Mouse (Mus musculus): ENCODE measurements around the gene Stmn3. TPM values are rescaled to one million over a fixed set of nuclear protein-coding genes. Genes with fewer than 3 reads are reported as not detected.

Stmn3 gene
- total RNA-seq, 2 experiments from 2014 or later: 631 to 689 TPM

DNA sequence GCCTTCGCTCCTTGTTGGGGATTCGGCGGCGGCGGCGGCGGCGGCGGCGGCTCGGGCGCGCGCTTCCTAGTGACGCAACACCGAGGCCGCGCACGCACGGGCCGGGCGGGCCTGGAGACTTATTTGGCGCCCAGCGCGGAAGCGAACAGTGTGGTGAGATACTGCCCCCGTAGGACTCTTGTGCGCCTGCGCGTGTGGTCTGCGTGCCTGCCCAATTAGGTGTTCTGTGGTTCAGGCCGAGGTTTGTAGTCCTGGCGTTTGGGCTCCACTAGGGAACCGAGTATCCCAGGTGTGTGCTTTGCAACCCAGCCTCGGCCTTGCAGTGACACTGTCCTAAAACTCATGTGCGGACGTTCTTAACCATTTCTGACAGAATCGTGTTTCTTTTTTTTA is 26.3 kb downstream of the Stmn3 start, which contains the start of gene Gmeb2:
Gmeb2 (minus strand) TSS at position 78 of the 393 bp plus-strand sequence.
- intact Hi-C loops (cut with DNase I): loop anchor here (1.0 to 2.0 kb wide), 2 partner anchors 27 to 101 kb away; partner anchors contain the start of genes Ppdpf and Stmn3
- DNase-seq (ENCODE audit: low spot score in 2 of 2): peak; percentile 92 to 97

DNA sequence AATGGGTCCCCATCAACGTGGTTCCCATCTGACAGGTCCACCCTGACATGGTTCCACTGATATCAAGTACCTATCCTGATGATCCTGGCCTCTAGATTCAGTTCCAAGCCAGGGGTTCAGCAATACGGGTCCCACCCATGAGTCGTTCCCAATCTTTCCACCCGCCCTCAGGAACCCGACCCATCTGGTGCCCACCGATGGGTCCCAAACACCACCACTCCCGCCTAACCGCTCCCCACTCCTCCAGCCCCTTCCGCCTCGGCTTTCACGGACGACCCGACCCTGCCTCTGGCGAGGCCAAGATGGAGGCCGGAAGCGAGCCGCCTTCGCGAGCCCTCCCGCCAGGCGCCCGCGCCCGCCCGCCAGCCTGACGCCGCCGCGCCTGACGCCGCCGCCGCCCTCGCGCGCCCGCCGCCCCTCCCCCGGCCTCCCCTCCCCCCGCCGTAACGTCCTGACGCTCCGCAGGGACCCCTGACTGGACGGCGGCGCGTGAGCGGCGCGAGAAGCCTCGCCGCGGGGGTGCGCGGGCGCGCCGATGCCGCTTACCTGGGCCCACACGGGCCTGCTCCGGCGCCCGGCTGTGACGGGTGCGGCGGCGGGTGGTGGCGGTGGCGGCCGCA is 26.9 kb downstream of the Stmn3 start:
- peak; percentile 74 to 84 for DNase-seq (ENCODE audit: low spot score in 2 of 2)
- intact Hi-C loops (cut with DNase I): loop anchor here (1.0 to 2.0 kb wide), 2 partner anchors 27 to 100 kb away; partner anchors contain the start of genes Ppdpf and Stmn3

DNA sequence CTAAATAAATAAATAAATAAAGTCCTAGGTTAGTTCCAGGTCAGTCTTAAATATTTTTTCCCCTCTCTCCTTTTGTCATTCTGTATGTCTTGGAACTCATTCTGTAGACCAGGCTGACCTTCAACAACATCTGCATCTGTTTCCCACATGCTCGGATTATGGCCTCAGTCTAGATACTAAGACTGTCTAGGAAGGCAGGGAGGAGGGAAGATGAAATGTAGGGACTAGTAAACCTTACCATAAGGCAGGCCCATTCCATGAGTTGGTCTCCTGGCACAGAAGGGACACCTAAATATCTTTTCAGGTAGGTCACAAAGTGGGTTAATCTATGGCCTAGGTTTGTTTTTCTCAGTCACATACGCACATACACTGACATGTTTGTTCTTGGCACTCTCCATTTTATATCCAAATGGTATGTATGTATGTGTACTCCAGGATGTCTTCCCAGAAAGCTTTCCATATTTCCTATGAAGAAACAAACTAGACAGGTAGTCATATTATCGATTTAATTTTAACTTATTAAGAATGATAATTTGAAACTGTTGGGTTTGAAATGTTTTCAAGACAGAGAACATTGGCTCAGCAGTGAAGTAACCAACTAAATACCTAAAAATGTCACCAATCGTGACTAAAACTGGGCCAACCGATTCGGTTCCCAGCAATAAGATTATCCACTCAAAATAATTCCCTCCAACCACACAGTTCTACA is 27.5 kb downstream of the Stmn3 start:
- no peak for DNase-seq (ENCODE audit: low spot score in 2 of 2)
- intact Hi-C loops (cut with DNase I): loop anchor here (1.0 to 2.0 kb wide), 2 partner anchors 28 to 99 kb away; partner anchors contain the start of genes Ppdpf and Stmn3

DNA sequence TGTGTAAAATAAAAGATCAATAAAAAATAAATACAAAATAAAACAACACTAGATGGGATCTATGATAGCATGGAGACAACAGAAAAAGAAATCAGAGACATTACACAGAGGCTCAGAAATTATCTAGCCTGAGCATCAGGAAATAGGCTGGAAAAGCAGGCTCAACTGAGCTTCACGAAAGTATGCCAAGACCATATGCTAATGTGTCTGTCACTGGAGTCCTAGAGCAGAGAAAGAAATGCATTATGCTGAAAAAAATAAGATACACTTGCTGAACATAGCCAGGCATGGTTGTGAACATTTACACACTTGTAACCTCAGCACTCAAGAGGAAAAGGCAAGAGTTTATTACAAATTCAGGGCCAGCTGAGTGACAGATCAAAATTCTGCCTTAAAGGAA is 34.3 kb downstream of the Stmn3 start:
- intact Hi-C loops (cut with DNase I): no loop called here
- peak in 1 of 2 experiments; percentile 34 for DNase-seq (ENCODE audit: low spot score in 2 of 2)

DNA sequence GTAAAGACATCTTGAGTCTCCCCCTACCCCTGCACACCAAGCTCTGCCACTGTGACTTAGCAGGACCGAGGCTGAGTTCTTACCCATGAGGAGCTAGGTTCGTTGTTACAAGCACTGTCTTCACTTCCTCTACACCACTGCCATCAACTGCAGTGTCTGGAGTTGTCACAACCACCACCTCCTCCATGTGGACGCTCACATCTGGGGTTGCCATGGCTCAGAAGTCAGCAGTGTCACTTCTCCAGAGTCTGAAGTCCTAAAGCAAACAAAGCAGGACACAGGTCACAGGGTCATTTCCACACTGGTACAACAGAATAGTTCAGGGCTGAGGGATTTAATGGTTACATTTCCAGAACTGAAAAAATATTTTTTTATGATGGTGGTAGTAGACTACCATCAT is 36.4 kb downstream of the Stmn3 start:
- DNase-seq (ENCODE audit: low spot score in 2 of 2): no peak
- intact Hi-C loops (cut with DNase I): no loop called here

DNA sequence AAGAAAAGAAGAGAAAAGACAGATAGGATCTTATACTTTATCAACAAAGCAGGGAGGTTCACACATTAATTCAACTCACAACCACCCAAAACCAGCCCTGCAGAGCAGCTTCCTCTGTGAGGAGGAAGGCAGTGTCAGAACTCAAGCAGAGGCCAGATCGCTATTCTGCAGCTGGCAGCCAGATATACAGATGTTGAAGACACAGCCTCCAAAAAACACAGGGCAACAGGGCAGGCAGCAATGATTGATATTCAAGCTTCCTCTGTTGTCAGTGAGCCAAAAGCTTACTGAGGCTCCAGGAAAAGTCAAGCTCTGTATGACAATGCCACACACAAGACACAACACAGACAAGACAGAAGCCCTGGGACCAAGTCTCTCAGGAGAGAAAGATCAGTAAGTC is 37.5 kb downstream of the Stmn3 start:
- intact Hi-C loops (cut with DNase I): no loop called here
- no peak for DNase-seq (ENCODE audit: low spot score in 2 of 2)

DNA sequence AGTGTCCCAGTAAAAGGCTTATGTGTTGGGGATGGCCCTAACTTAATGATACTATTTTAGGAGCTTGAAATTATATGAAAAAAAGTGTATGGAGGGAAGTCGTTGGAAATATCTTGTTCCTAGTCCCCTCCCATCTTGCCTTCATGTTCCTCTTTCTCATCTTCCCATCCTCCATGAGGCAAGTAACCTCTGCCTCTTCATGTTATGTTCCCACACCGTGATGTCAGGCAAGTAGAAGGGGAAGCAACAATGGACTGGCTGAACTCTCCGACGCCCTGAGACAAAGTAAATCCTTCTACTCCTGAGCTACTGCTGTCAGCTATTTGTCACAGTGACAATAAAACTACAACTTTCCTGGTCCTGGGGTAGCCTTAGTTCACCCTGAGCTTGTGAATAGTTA is 39.7 kb downstream of the Stmn3 start:
- intact Hi-C loops (cut with DNase I): no loop called here
- DNase-seq (ENCODE audit: low spot score in 2 of 2): no peak

DNA sequence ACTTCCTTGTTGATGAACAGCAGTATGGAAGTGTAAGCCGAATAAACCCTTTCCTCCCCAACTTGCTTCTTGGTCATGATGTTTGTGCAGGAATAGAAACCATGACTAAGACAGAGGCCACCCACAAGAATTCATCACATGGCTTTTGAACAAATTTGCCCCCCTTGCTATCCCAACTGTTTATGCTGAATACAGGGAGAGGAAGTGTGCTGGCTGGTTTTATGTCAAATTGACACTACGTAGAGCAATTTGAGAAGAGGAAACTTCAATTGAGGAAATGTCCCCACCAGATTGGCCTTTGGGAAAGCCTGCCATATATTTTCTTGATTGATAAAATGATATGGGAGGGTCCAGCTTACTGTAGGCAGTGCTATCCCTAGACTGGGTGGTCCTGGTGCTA is 40.5 kb downstream of the Stmn3 start:
- intact Hi-C loops (cut with DNase I): no loop called here
- peak in 1 of 2 experiments; percentile 17 for DNase-seq (ENCODE audit: low spot score in 2 of 2)

DNA sequence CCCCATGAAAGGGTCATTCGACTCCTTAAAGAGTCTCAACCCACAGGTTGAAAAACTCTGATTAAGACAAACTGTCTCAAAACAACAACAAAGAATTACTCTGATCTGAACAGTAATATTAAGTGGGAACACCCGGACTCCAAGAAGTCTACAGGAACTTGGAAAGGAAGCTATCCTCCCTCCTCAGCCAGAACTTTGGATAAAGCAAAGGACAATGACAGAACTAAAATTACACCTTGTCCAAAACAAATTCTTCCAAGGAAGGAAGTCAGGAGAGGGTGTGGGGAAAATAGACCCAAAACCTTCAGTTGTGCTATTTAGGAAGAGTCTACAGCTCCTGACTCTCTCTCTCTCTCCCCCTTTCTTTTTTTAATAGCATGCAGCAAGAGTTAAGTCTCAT is 42.2 kb downstream of the Stmn3 start:
- DNase-seq (ENCODE audit: low spot score in 2 of 2): no peak
- intact Hi-C loops (cut with DNase I): no loop called here

DNA sequence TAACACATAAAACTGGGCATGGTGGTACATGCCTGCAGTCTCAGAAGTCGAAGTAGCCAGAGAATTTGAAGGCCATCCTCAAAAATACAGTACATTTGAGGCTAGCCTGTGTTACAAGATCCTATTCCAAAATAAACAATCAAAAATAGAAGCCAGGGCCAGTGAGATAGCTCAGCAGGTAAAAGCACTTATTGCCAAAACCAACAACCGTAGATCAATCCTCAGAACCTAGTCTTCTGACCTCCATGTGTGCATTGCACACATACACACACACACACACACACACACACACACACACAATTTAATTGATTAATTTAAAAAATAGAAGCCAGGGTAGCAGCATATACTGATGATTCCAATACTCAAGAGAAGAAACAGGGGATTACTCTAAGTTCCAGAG is 47.5 kb downstream of the Stmn3 start:
- intact Hi-C loops (cut with DNase I): no loop called here

More for the DNA sequence above, 47.5 kb downstream of the Stmn3 start:
- DNase-seq (ENCODE audit: low spot score in 2 of 2): no peak

Other genes with a start within 250 kb of the Stmn3 start
- gene Kcnq2, start 179.2 kb downstream of the Stmn3 start, total RNA-seq (2021): 100 to 1,000 TPM; 227 to 240 TPM
- 1,000 to 10,000 TPM; 1,322 to 1,385 TPM for gene Eef1a2, start 157.5 kb downstream of the Stmn3 start, total RNA-seq (2021)
- gene Ppdpf, start 127.3 kb downstream of the Stmn3 start, total RNA-seq (2021): 10 to 100 TPM; 95.9 to 97.3 TPM
- under 1 TPM in 1 of 2 experiments, not detected in 1; 0.09 TPM for gene Ptk6, start 111.7 kb downstream of the Stmn3 start, total RNA-seq (2021)
- gene Srms, start 101.3 kb downstream of the Stmn3 start, total RNA-seq (2021): under 1 TPM in 1 of 2 experiments, not detected in 1; 0.21 TPM
- gene Fndc11, start 94.5 kb downstream of the Stmn3 start, total RNA-seq (2021): under 1 TPM in 1 of 2 experiments, not detected in 1; 0.30 TPM
- gene Helz2, start 72.5 kb downstream of the Stmn3 start, total RNA-seq (2021): 1 to 10 TPM; 2.2 to 2.5 TPM
- 10 to 100 TPM; 21.3 to 23.9 TPM for gene Gmeb2, start 26.5 kb downstream of the Stmn3 start, total RNA-seq (2021)
- gene Rtel1, start 5.2 kb upstream of the Stmn3 start, total RNA-seq (2021): 10 to 100 TPM; 29.8 to 34.9 TPM
- 10 to 100 TPM; 64.8 to 68.0 TPM for gene Zgpat, start 50.4 kb upstream of the Stmn3 start, total RNA-seq (2021)
- gene Arfrp1, start 50.9 kb upstream of the Stmn3 start, total RNA-seq (2021): 10 to 100 TPM; 39.5 to 41.4 TPM
- gene Lime1, start 65.6 kb upstream of the Stmn3 start, total RNA-seq (2021): 10 to 100 TPM; 35.8 to 39.1 TPM
- 10 to 100 TPM; 11.2 to 15.3 TPM for gene Zbtb46, start 144.9 kb upstream of the Stmn3 start, total RNA-seq (2021)
- not detected for gene Abhd16b, start 178.7 kb upstream of the Stmn3 start, total RNA-seq (2021)
- 10 to 100 TPM; 74.7 to 76.8 TPM for gene Tpd52l2, start 182.6 kb upstream of the Stmn3 start, total RNA-seq (2021)
- gene Dnajc5, start 206.0 kb upstream of the Stmn3 start, total RNA-seq (2021): 100 to 1,000 TPM; 289 to 296 TPM